Mouse (Mus musculus) cerebellum, adult 2 months (tissue): ENCODE results near the gene Ccdc57. TPM values are rescaled to one million over a fixed set of nuclear protein-coding genes. Genes with fewer than 3 reads are reported as not detected.
"Not testable (repeated sequence)": the region's sequence is repeated elsewhere in the genome, so short reads cannot be mapped to it uniquely, and the experiment has no call there.

Experiments
- DNase-seq, 2 experiments: peaks; one replicate each; pipeline ENCODE4 v3.0.0; 2021
- H3K27ac ChIP-seq: fragments of 200-500 bp; 2 replicates; pipeline ENCODE4 v1.5.1; 2012; ENCODE audit warnings: low read length, control low read depth, inconsistent platforms; ENCODE audit not compliant: insufficient read depth
- H3K27me3 ChIP-seq: fragments of 200-500 bp; 2 replicates; pipeline ENCODE4 v1.6.1; 2012; ENCODE audit warnings: inconsistent platforms, mild to moderate bottlenecking, low read length, moderate library complexity; ENCODE audit not compliant: control insufficient read depth, insufficient read depth
- H3K4me1 ChIP-seq: fragments of 200-500 bp; 2 replicates; pipeline ENCODE4 v1.6.1; 2011; ENCODE audit warnings: low read length; ENCODE audit not compliant: control insufficient read depth, insufficient read depth
- H3K4me3 ChIP-seq: fragments of 200-500 bp; replicated peaks from 2 replicates; pipeline ENCODE3; 2011; ENCODE audit warnings: mild to moderate bottlenecking, low read depth, low read length, control low read depth; ENCODE audit not compliant: insufficient read depth
- CTCF ChIP-seq: fragments of 200-500 bp; IDR thresholded peaks from 2 replicates; pipeline ENCODE4 v1.5.1; 2011; ENCODE audit warnings: low read depth, mild to moderate bottlenecking, control low read depth, low read length, moderate library complexity, borderline replicate concordance; ENCODE audit not compliant: insufficient read depth
- POLR2A ChIP-seq: fragments of 200-500 bp; IDR thresholded peaks from 2 replicates; pipeline ENCODE4 v1.6.1; 2011; ENCODE audit warnings: low read length, control low read depth, borderline replicate concordance; ENCODE audit not compliant: insufficient read depth
- WGBS: fragments of 180-500 bp; shearing (Covaris S2); methylation state at CpG from one replicate; pipeline ENCODE4 v1.1.7; 2018; 5-methylcytosine and 5-hydroxymethylcytosine counted together
- polyA plus RNA-seq: library from polyadenylated mRNA; depleted of rRNA; stranded (reverse); fragments of >200 nt; gene quantifications from 2 replicates; pipeline ENCODE4 v1.2.3, GENCODE M21; 2012; rRNA removed

Gene Ccdc57
- polyA plus RNA-seq, 1 experiment: 4.4 TPM

GRCm38 (mm10) chr11:120789355-120789754, 143.3 kb downstream of the Ccdc57 start:
- WGBS: 77% methylated on average over 4 of the region's 4 CpGs
- TF ChIP-seq CTCF (no peak), POLR2A (no peak)

GRCm38 (mm10) chr11:120788460-120788859, 144.2 kb downstream of the Ccdc57 start:
- not testable (repeated sequence) for H3K27ac ChIP-seq, H3K4me3 ChIP-seq, DNase-seq, H3K27me3 ChIP-seq
- H3K4me1 ChIP-seq: 0 out of 2 replicates have a peak, but pooled peaks cover 10% of the 10 kb centered on the region
- 63% methylated on average over 10 of the region's 10 CpGs for WGBS

More at GRCm38 (mm10) chr11:120789355-120789754, 143.3 kb downstream of the Ccdc57 start:
- Histone ChIP-seq H3K27me3 (no peaks in the 10 kb centered on the region), H3K4me3 (no peak overlapping the region), H3K4me1 (0 out of 2 replicates have a peak, but pooled peaks cover 10% of the 10 kb centered on the region), H3K27ac (no peak overlapping the region)
- no peak for DNase-seq

GRCm38 (mm10) chr11:120785145-120785544, 147.5 kb downstream of the Ccdc57 start:
- Histone ChIP-seq H3K27me3 (no peaks in the 10 kb centered on the region), H3K4me3 (peak overlapping the region; percentile 77), H3K4me1 (peaks cover 21% of the 10 kb centered on the region), H3K27ac (no peak overlapping the region)
- WGBS: 30% methylated on average over 9 of the region's 9 CpGs
- DNase-seq: peak in 1 of 2 experiments; percentile 19
- TF ChIP-seq CTCF (no peak), POLR2A (no peak)

- no peaks in the 10 kb centered on the region for H3K27me3 ChIP-seq
- peak; percentile 29; the same call in 1 of the 2 replicates for TF ChIP-seq POLR2A
- no peak for TF ChIP-seq CTCF
- WGBS: 1% methylated on average over 83 of the region's 107 CpGs
- peak; percentile 85 to 88 for DNase-seq
- H3K27ac ChIP-seq: peak within 1 kb of the TSS; percentile 91
- H3K4me1 ChIP-seq: peaks cover 21% of the 10 kb centered on the region
- H3K4me3 ChIP-seq: peak within 1 kb of the TSS; percentile 77
Observed at GRCm38 (mm10) chr11:120784064-120784791, 148.4 kb downstream of the Ccdc57 start, which contains the start of the genes Rfng and Gps1. Gene Rfng (minus strand): TSS chr11:120784207. Gene Gps1 (plus strand): TSS chr11:120784272.

- peak; percentile 54 to 55 for DNase-seq
- Histone ChIP-seq H3K27ac (peak overlapping the region; percentile 91), H3K27me3 (no peaks in the 10 kb centered on the region), H3K4me3 (peak overlapping the region; percentile 77), H3K4me1 (peaks cover 21% of the 10 kb centered on the region)
- under 1% methylated on average over 42 of the region's 42 CpGs for WGBS
- TF ChIP-seq CTCF (no peak), POLR2A (no peak)
Observed at GRCm38 (mm10) chr11:120783426-120784063, 149.1 kb downstream of the Ccdc57 start.

- not testable (repeated sequence) for H3K27ac ChIP-seq, H3K4me3 ChIP-seq, DNase-seq, H3K27me3 ChIP-seq
- WGBS: 95% methylated on average over 6 of the region's 6 CpGs
- peaks cover 21% of the 10 kb centered on the region for H3K4me1 ChIP-seq
Observed at GRCm38 (mm10) chr11:120781361-120781760, 151.3 kb downstream of the Ccdc57 start.

GRCm38 (mm10) chr11:120779876-120780275, 152.8 kb downstream of the Ccdc57 start:
- no peaks in the 10 kb centered on the region for H3K27me3 ChIP-seq
- TF ChIP-seq CTCF (no peak), POLR2A (no peak)
- 84% methylated on average over 1 of the region's 1 CpGs for WGBS
- H3K4me1 ChIP-seq: peaks cover 12% of the 10 kb centered on the region
- H3K27ac ChIP-seq: no peak overlapping the region
- DNase-seq: no peak
- no peak overlapping the region for H3K4me3 ChIP-seq

GRCm38 (mm10) chr11:120777123-120777522, 155.5 kb downstream of the Ccdc57 start:
- WGBS: 11% methylated on average over 6 of the region's 6 CpGs
- TF ChIP-seq CTCF (no peak), POLR2A (no peak)
- DNase-seq: no peak
- H3K27ac ChIP-seq: no peak overlapping the region
- H3K4me3 ChIP-seq: no peak overlapping the region
- H3K4me1 ChIP-seq: no peaks in the 10 kb centered on the region
- H3K27me3 ChIP-seq: no peaks in the 10 kb centered on the region

Other genes with a start within 250 kb of the Ccdc57 start
- gene Cenpx, start 219.1 kb downstream of the Ccdc57 start, polyA plus RNA-seq: 40.1 and 43.0 TPM in 2 replicates
- gene Lrrc45, start 218.9 kb downstream of the Ccdc57 start, polyA plus RNA-seq: 86.6 and 96.0 TPM in 2 replicates
- gene Rac3, start 211.4 kb downstream of the Ccdc57 start, polyA plus RNA-seq: 66.1 and 67.0 TPM in 2 replicates
- 36.4 and 36.5 TPM in 2 replicates for gene Dcxr, start 205.6 kb downstream of the Ccdc57 start, polyA plus RNA-seq
- 1.9 and 3.1 TPM in 2 replicates for gene Cbr2, start 200.8 kb downstream of the Ccdc57 start, polyA plus RNA-seq
- gene Hmga1b, start 170.1 kb downstream of the Ccdc57 start, polyA plus RNA-seq: 2.5 and 3.1 TPM in 2 replicates
- gene Rfng, start 148.7 kb downstream of the Ccdc57 start, polyA plus RNA-seq: 106 and 113 TPM in 2 replicates
- 238 and 248 TPM in 2 replicates for gene Gps1, start 148.6 kb downstream of the Ccdc57 start, polyA plus RNA-seq
- 47.4 and 52.3 TPM in 2 replicates for gene Dus1l, start 136.5 kb downstream of the Ccdc57 start, polyA plus RNA-seq
- gene Fasn, start 108.3 kb downstream of the Ccdc57 start, polyA plus RNA-seq: 246 and 274 TPM in 2 replicates
- gene Slc16a3, start 15.6 kb upstream of the Ccdc57 start, polyA plus RNA-seq: 1.6 and 1.9 TPM in 2 replicates
- 110 and 111 TPM in 2 replicates for gene Csnk1d, start 58.5 kb upstream of the Ccdc57 start, polyA plus RNA-seq
- 0.11 and 0.19 TPM in 2 replicates for gene Cd7, start 106.5 kb upstream of the Ccdc57 start, polyA plus RNA-seq
- gene Sectm1b, start 130.7 kb upstream of the Ccdc57 start, polyA plus RNA-seq: not detected in 2 replicates
- gene Sectm1a, start 148.3 kb upstream of the Ccdc57 start, polyA plus RNA-seq: not detected in 2 replicates
- not detected in 2 replicates for gene Tex19.2, start 185.8 kb upstream of the Ccdc57 start, polyA plus RNA-seq
- gene Tex19.1, start 213.3 kb upstream of the Ccdc57 start, polyA plus RNA-seq: 0.11 TPM in 1 of 2 replicates, not detected in the other
- gene Uts2r, start 227.4 kb upstream of the Ccdc57 start, polyA plus RNA-seq: 0.59 and 0.63 TPM in 2 replicates